Mouse (Mus musculus) right cerebral cortex, postnatal 10 days (tissue): ENCODE results near the gene Gm11027.
"Not testable (repeated sequence)": the region's sequence is repeated elsewhere in the genome, so short reads cannot be mapped to it uniquely, and the experiment has no call there.

Source experiments
- DNase-seq, 2 experiments: peaks; one replicate each; pipeline ENCODE4 v3.0.0; 2021; ENCODE audit warnings: low spot score in 2 of 2

The Gm11027 gene

DNA sequence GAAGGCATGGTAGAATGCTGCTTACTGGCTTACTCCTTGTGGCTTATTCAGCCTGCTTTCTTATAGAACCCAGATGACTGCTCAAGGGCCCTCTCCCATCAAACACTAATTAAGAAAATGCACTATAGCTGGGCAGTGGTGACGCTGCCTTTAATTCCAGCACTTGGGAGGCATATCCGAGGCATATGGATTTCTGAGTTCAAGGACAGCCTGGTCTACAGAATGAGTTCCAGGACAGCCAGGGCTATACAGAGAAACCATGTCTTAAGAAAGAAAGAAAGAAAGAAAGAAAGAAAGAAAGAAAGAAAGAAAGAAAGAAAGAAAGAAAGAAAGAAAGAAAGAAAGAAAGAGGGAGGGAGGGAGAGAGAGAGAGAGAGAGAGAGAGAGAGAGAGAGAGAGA is at the start of gene Gm11027:
Gene Gm11027 (plus strand): TSS at position 301 of the 400 bp plus-strand sequence.
- DNase-seq = not testable (repeated sequence)

GRCm38 (mm10) chr12:116226289-116227057 is 48.7 kb upstream of the Gm11027 start:
- no peak for DNase-seq

GRCm38 (mm10) chr12:116229451-116229850 is 45.7 kb upstream of the Gm11027 start:
- DNase-seq = no peak

GRCm38 (mm10) chr12:116231612-116232011 is 43.6 kb upstream of the Gm11027 start:
- peak in 1 of 2 experiments; percentile 65 for DNase-seq

GRCm38 (mm10) chr12:116232061-116232460 is 43.1 kb upstream of the Gm11027 start:
- no peak for DNase-seq

DNA sequence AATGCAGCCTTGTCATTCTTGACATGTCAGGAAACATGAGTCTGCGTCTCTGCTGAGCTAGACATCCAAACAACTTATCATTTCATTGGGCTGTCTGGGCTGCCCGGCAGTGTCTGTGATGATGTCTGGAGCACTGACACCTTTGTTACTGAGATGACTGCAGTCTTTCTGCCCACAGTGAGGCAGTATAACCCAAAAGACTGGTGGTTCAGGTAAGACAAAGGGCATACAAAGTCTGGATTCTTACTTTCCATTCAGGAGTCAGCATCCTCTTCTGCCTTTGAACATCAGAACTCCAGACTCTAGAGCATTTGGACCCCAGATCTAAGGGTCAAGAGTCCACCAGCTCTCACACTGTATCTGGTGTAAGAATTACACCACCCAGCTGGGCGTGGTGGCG is 39.8 kb upstream of the Gm11027 start:
- no peak for DNase-seq

DNA sequence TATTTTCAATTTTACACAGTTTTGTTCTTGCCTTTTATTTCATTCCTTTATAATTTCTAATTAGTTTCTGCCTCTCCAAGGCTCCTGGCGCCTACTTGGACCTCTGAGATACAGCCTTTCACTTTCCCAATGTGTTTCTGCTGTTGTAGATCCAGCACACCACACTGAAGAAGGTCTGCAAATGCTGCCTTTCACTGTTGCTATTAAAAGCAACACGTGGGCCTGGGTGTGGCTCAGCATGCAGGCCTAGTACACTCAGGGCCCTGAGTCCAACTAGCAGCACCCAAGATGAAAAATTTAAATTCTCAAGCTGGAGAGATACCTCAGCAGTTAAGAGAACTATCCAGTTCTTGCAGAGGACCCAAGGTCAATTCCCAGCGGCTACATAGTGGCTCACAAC is 38.5 kb upstream of the Gm11027 start:
- no peak for DNase-seq

DNA sequence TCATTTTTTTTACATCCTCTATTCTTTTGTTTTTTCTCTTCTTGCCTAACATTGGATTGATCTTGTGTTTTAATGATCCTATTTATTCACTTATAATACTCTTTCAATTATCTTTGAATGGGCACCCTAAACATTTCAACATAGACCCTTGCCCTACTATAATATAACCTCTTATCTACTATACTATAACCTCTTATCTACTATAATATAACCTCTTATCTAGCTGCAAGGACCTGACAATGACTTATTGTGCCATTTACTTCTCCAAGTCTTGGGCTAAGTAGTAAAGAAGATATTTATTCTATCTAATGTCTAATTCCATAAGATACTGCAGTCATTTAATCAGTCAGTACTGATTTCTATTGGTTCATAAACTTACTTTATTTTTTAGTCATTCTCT is 36.8 kb upstream of the Gm11027 start:
- no peak for DNase-seq

DNA sequence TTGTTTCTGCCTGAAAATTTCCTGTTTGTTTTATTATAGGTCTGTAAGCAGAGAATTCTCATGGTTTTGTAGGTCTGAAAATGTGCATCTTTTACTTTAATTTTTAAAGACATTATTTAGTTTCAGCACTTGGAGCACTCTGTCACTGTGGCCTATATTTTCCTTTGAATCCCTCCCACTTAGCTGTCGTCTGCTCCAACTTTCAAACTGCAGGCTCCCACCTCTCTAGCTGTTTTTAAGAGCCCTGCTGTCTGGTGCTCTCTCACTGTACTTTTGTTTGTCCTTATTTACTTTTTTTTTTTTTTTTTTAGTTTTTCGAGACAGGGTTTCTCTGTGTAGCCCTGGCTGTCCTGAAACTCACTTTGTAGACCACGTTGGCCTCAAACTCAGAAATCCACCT is 36.4 kb upstream of the Gm11027 start:
- no peak for DNase-seq

DNA sequence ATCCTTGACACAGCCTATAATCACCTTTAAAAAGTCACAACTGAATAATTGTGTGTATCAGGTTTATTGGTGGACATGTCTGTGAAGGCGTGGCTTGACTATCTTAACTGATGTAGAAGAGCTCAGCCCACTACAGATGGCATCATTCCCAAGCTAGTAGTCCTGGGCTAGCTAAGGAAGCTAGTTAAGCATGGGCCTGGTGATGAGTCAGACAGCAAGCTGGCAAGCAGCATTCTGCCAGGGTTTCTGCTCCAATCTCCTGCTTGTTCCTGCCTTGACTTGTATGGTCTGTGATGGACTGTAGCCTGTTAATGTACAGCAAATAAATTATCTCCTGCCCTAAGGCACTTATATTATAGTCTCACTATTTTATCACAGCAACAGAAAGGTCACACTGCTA is 30.6 kb upstream of the Gm11027 start:
- no peak for DNase-seq

DNA sequence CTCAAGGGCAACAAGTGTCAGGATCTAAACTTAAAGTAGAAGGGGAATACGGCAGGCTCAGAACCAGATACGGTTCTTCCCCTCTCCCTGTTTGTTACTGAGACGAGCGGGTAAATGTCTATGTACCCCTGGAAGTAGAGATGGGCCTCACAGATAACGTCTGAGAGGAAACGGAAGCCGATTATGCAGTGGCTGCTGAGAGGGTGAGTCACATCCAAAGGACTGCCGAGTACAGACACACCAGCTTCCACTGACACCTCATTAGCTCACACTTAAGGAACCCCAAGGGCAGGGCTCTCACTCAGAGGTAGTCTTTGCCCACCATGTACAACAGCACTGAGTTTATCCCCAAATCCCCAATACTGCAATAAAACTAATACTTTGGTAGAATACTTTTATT is 20.5 kb upstream of the Gm11027 start:
- no peak for DNase-seq

- no peak for DNase-seq
Observed at GRCm38 (mm10) chr12:116255636-116256035, 19.6 kb upstream of the Gm11027 start.

- no peak for DNase-seq
Observed at GRCm38 (mm10) chr12:116258321-116258720, 16.9 kb upstream of the Gm11027 start.

- peak; percentile 90 to 91 for DNase-seq
Observed at GRCm38 (mm10) chr12:116262555-116263341, 12.4 kb upstream of the Gm11027 start, which contains the start of gene Wdr60. Gene Wdr60, minus strand, starts transcription at chr12:116263022.

- DNase-seq = no peak
Observed at GRCm38 (mm10) chr12:116264756-116265155, 10.4 kb upstream of the Gm11027 start.

GRCm38 (mm10) chr12:116265275-116265674 is 9.9 kb upstream of the Gm11027 start:
- DNase-seq = no peak

DNA sequence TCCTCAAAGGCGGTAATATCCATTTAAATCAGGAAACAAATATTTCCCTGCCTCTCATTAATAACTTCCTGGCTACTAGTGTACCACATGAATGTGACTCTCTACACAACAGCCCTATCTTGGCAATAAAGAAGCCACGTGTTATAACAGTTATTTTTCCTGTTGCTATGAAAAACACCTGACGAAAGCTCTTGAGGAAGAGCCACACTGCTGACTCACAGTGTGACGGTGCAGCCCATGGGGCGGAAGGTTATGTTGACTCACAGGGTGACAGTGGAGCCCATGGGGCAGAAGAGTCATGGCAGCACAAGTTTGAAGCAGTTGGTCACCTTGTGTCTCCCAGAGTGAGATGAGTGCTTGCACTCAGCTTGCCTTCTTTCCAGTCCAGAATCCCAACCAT is 5.7 kb upstream of the Gm11027 start:
- DNase-seq = no peak

DNA sequence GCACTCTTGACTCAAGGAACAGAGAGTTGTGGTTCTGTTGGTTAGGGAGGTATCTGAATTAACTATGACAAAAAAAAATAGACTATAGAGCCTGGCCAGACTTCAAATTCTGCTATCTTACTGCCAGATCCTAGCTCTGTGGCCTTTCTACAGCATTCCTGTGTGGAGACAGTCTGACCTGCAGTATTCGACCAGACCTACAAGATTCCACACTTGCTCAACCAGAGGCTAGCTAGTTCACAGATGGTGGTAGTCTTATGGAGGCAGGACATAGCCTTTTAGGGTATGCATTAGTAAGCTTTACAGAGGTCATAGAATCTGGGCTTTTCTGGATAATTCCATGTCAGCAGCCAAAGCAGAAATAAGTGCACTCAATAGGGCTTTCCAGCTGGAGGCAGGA is 4.6 kb upstream of the Gm11027 start:
- no peak for DNase-seq

DNA sequence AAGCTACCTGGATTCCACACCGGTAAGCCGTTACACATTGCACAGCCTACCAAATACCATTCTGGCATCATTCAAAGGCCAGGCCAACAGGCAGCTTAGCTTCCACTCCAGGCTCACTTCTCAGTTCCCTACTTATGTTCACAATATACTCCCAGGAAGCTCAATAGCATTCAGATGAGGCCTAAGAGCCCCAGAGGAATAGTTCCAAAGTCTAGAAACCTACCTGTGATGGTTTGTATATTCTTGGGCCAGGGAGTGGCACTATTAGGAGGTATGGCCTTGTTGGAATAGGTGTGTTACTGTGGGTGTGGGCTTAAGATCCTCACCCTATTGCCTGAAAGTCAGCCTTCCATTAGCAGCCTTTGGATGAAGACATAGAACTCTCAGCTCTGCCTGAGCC is 4.1 kb upstream of the Gm11027 start:
- no peak for DNase-seq

DNA sequence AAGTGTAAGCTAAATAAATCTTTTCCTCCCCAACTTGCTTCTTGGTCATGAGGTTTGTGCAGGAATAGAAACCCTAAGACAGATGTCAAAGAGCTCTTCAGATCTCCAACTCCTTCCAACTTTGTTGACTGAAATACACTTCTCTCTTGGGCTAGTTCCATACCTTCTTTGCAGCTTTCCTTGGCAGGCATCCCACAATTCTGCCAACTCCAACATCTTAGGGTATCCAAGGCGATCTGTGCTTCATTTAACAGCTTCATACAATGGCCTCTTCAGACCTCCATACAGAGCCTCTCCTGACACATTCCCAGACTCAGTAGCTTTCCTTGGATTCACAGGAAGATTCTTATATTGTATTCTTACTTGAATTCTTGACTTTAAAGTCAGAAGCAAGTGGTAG is 1.5 kb upstream of the Gm11027 start:
- DNase-seq = peak in 1 of 2 experiments; percentile 29

GRCm38 (mm10) chr12:116275631-116276030 is 445 bp downstream of the Gm11027 start:
- DNase-seq = no peak

DNA sequence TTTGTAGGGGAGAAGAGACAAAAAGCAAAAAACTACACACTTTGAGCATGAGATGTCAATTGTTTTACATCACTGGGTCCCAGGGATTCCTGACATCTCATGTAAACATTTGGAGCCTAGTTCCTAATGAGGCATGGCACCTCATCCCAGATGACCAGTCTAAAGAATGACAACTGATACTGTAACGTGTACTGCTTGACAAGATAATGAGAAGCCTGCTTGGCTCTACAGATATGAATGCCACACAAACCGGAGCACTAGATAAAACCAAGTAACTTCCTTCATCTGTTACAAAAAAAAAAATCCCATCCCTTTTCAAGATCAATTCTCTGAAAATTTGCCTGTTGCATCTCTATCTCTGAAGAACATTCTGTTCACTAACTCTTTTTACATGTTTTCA is 1.8 kb downstream of the Gm11027 start:
- no peak for DNase-seq

GRCm38 (mm10) chr12:116278541-116278940 is 3.4 kb downstream of the Gm11027 start:
- DNase-seq = no peak
